Mouse (Mus musculus) testis, adult 2 months (tissue): ENCODE measurements around the gene Nxpe4. TPM values are rescaled to one million over a fixed set of nuclear protein-coding genes. Genes with fewer than 3 reads are reported as not detected.
"Not testable (repeated sequence)": the region's sequence is repeated elsewhere in the genome, so short reads cannot be mapped to it uniquely, and the experiment has no call there.

Experiments used
- H3K27ac ChIP-seq: fragments of 200-500 bp; 2 replicates; pipeline ENCODE4 v1.5.1; 2012; ENCODE audit warnings: low read depth, low read length; ENCODE audit not compliant: control insufficient read depth, insufficient read depth
- H3K27me3 ChIP-seq: fragments of 200-500 bp; 2 replicates; pipeline ENCODE4 v1.6.1; 2012; ENCODE audit warnings: mild to moderate bottlenecking, low read length, moderate library complexity; ENCODE audit not compliant: control insufficient read depth, insufficient read depth
- H3K36me3 ChIP-seq: fragments of 200-500 bp; 2 replicates; pipeline ENCODE4 v1.6.1; 2012; ENCODE audit warnings: mild to moderate bottlenecking, low read length; ENCODE audit not compliant: control insufficient read depth, insufficient read depth
- H3K4me1 ChIP-seq: fragments of 200-500 bp; 2 replicates; pipeline ENCODE4 v1.6.1; 2012; ENCODE audit warnings: low read length; ENCODE audit not compliant: control insufficient read depth, insufficient read depth
- H3K4me3 ChIP-seq: fragments of 200-500 bp; 2 replicates; pipeline ENCODE4 v1.5.1; 2012; ENCODE audit warnings: low read depth, mild to moderate bottlenecking, low read length, moderate library complexity, mixed read lengths; ENCODE audit not compliant: control insufficient read depth
- CTCF ChIP-seq: fragments of 200-500 bp; IDR thresholded peaks from 2 replicates; pipeline ENCODE4 v1.5.1; 2012; ENCODE audit warnings: low read depth, mild to moderate bottlenecking, inconsistent platforms, low read length, moderate library complexity; ENCODE audit not compliant: control insufficient read depth, insufficient read depth, insufficient replicate concordance
- POLR2A ChIP-seq: fragments of 200-500 bp; IDR thresholded peaks from 2 replicates; pipeline ENCODE4 v1.6.1; 2012; ENCODE audit warnings: low read depth, mild to moderate bottlenecking, inconsistent platforms, low read length, moderate library complexity; ENCODE audit not compliant: control insufficient read depth
- polyA plus RNA-seq: library from polyadenylated mRNA; depleted of rRNA; stranded (reverse); fragments of >200 nt; gene quantifications from 2 replicates; pipeline ENCODE4 v1.2.3, GENCODE M21; 2012

Gene Nxpe4
- polyA plus RNA-seq, 1 experiment = 0.84 TPM

DNA sequence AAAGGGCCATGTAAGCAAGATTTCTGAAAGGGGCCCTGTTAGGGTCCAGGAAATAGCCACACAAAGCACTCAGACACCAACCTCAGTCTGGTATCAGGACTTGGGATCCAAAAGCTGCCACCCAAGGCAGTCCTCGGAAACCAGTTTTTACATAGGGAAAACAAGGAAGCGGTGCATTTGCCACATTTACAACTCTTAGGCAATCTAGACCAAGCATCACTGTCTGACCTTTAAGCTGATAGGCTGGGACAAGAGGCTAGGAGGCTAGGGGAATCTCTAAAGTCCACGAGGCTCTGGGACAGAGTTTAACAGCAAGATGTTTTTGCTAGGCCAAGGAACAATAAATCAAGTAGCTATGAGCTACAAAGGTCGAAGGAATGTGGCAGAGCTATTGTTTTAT, 226.6 kb downstream of the Nxpe4 start:
- H3K27ac ChIP-seq = no peak overlapping the region
- TF ChIP-seq POLR2A (no peak), CTCF (no peak)
- H3K27me3 ChIP-seq = no peaks in the 10 kb centered on the region
- H3K4me1 ChIP-seq = no peaks in the 10 kb centered on the region
- H3K36me3 ChIP-seq = no peaks in the 10 kb centered on the region
- H3K4me3 ChIP-seq = no peak overlapping the region

DNA sequence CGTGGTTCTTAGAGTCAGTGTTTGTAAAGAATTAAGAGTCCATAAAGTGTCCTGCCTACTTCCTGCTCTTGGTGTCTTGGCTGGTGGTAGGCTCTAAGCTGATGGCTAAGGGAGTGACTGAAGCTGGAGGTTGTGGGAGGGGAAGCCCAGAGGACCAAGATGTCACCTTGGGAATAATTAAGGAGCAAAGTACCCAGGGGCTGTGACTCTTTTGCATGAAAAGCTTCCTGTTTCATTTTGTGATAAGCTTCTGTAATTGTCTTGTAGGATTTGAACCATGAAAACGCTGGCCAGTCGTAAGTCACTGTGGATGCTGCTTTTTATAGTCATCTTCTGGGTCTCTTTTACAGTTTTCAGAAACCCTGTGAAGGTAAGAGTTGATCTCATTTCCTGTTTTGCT, 228.2 kb downstream of the Nxpe4 start:
- TF ChIP-seq POLR2A = no peak
- no peak for TF ChIP-seq CTCF
- Histone ChIP-seq H3K27ac (no peak overlapping the region), H3K4me1 (no peaks in the 10 kb centered on the region), H3K4me3 (no peak overlapping the region), H3K36me3 (no peaks in the 10 kb centered on the region), H3K27me3 (no peaks in the 10 kb centered on the region)

DNA sequence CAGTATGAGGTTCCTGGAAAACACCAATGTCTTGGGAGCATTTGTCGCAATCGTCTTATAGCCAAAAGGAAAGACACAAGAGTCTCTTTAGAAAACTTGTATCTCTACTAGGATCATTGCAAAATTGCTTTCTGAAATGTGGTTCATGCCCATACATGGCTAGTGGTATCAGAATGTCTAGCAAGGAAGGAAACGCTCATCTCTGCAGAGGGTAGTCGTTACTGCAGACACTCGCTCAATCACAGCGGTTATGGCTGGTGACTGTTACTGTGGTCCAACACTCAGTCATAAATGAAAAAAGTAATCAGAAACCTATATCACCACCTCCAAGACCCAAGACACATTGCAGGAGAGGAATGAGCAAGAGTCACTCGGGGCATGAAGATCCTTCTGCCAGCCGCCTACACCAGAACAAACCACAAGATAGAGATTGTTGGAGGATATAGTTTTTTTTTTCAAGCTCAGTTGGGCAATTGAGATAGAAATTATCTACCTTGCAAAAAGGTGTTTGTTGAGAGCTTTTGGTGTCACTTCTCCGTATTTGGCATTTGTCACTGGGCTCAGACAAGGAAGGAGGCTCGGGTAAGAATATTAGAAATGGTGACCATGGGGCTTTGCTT, 241.9 kb downstream of the Nxpe4 start:
- no peak for TF ChIP-seq CTCF
- no peak for TF ChIP-seq POLR2A

DNA sequence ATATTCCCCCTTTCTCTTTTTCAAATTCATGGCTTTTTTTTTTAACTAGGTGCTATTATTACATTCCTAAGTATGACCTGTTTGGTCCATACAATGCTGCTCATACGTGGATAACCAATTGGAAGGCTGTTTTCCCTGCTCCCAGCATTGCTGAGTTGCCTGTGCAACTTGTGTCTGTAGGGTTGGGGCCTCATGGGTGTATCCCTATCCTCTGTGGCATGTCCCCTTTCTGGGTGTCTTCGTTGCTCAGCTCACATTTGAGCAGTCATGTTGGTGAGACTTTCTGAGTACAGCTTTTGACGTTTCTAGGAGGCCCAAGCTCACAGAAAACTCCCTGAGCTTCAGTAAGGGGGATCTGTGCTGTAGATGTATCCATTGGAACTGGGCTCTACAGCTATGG, 242.9 kb downstream of the Nxpe4 start:
- no peak for TF ChIP-seq POLR2A
- no peak for TF ChIP-seq CTCF
- H3K27me3 ChIP-seq = no peaks in the 10 kb centered on the region
- H3K4me3 ChIP-seq = no peak overlapping the region
- H3K4me1 ChIP-seq = no peaks in the 10 kb centered on the region
- no peak overlapping the region for H3K27ac ChIP-seq
- H3K36me3 ChIP-seq = no peaks in the 10 kb centered on the region

More for the DNA sequence above, 241.9 kb downstream of the Nxpe4 start:
- no peak overlapping the region for H3K4me3 ChIP-seq
- H3K36me3 ChIP-seq = no peaks in the 10 kb centered on the region
- no peak overlapping the region for H3K27ac ChIP-seq
- H3K4me1 ChIP-seq = no peaks in the 10 kb centered on the region
- H3K27me3 ChIP-seq = no peaks in the 10 kb centered on the region

DNA sequence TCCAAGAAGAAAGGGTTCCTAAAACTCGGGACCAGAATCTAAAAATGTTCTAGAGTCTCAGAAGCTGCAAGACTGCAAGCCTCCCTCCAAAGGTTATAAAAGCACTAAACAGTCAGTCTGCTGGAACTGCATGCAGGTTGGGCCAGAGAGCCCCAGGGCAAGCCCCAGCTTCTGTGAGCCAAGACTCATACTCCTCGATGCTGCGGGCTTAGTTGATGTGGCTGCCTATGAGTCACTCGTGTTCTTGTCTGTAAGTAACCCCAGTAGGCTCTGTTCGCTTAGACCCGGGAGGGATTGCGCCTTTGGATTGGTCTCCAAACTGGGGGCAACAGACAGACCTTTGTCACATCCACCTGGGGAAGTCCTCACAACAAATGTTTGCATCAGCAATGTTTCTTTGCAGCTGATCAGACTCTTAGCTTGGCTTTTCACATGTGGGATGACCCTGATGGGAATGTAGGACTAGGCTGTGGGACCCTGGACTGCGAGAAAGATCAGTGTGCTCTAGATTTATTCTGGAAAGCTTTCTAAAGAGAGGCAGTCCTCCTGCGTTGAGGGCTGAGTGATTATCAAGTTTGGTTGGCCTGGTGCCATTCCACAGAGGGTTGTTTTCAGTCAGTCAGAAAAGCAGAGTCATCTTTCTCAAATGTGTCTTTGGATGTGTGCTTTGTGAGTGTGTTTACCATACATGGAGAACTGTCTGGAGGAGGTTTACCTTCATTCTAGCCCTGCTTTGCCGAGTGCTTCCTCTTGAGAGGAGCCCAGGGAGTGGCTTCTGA, 245.9 kb downstream of the Nxpe4 start:
- TF ChIP-seq POLR2A (no peak), CTCF (no peak)
- H3K27ac ChIP-seq = no peak overlapping the region
- H3K4me1 ChIP-seq = no peaks in the 10 kb centered on the region
- H3K4me3 ChIP-seq = no peak overlapping the region
- no peaks in the 10 kb centered on the region for H3K36me3 ChIP-seq
- H3K27me3 ChIP-seq = no peaks in the 10 kb centered on the region

DNA sequence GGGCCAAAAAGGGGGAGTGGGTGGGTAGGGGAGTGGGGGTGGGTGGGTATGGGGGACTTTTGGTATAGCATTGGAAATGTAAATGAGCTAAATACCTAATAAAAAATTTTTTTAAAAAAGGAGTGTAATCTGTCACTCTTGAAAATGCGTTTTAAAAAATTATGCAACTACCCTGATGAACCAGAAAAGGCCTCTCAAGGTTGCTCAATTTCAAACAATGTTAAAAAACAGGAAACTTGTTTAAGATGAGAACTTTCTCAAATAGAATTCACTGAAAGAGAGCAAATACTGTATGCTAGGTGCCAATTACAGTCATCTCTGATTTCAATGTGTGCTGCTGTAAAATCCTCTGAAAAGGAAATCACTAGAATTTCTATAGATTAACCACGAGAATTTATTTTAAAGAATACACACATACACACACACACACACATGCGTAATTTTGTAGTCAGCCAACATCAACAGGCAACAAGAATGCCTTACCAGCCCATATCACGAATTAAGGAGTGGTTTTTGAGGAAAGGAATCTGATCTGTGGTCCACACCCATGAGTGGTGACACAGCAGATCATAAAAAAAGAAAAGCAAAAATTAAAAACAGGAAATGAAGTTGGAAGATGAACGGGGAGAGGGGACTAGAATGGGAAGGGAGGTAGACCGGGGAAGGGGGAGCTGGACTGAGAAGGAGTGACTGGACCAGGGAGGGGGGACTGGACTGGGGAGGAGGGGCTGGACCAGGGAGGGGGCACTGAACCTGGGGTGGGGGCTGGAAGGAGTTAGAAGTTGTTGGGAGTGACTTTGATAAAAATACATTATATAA, 248.6 kb downstream of the Nxpe4 start:
- Histone ChIP-seq H3K4me3 (no peak overlapping the region), H3K4me1 (no peaks in the 10 kb centered on the region), H3K27ac (no peak overlapping the region), H3K27me3 (no peaks in the 10 kb centered on the region), H3K36me3 (no peaks in the 10 kb centered on the region)
- TF ChIP-seq CTCF (no peak), POLR2A (no peak)

DNA sequence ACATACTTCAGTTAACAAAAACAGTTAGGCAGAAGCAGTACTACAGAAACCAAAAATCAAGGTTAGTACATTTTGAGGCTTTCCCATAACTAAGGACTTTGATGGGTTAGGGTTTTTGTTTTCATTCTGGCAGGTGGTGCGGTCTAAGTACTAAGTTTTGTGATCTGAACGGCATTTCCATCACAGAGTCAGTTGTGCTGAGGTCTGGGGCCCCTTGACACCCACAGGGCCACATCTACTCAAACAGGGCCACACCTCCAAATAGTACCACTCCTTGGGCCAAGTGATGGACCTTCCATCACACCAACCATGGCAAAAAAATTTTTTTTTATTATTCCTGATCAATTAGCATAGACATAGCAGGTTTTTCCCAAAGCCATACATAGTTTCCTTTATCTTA, 251.8 kb downstream of the Nxpe4 start:
- Histone ChIP-seq H3K27me3 (no peaks in the 10 kb centered on the region), H3K4me1 (no peaks in the 10 kb centered on the region), H3K27ac (no peak overlapping the region), H3K36me3 (no peaks in the 10 kb centered on the region), H3K4me3 (no peak overlapping the region)
- TF ChIP-seq POLR2A (no peak), CTCF (no peak)

DNA sequence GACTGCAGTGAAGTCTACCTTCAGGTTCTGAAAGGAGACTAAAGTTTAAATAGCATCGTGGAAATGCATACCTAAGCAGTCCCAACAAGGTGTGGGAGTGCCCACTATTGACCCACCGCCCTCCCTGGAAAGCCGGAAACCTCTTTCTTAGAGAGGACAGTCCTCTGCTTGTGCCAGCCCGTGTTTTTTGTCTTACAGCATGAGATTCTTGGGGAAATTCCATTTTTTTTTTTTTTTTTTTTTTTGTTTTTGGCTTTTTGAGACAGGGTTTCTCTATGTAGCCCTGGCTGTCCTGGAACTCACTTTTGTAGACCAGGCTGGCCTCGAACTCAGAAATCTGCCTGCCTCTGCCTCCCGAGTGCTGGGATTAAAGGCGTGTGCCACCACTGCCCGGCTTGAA, 255.5 kb downstream of the Nxpe4 start:
- not testable (repeated sequence) for H3K27ac ChIP-seq, H3K4me1 ChIP-seq, H3K4me3 ChIP-seq, H3K36me3 ChIP-seq, H3K27me3 ChIP-seq
